Mouse (Mus musculus) neural tube, embryonic 12.5 days (tissue): ENCODE data around the gene Espn. TPM values are rescaled to one million over a fixed set of nuclear protein-coding genes. Genes with fewer than 3 reads are reported as not detected.
A peak's percentile ranks its signal among the peaks of the same experiment; 100 is the strongest.

Experiments used
- ATAC-seq: fragments of 200-750 bp; cut with Nextera tagmentation; 2 replicates; pipeline ENCODE4 v1.8.0; 2017; ENCODE audit warnings: low read depth, mild to moderate bottlenecking, moderate TSS enrichment, moderate library complexity; ENCODE audit not compliant: low FRiP score
- H3K27ac ChIP-seq: fragments of 300-500 bp; sonication (generic); 2 replicates; pipeline ENCODE4 v1.5.1; 2016
- H3K27me3 ChIP-seq: fragments of 300-500 bp; sonication (generic); replicated peaks from 2 replicates; pipeline ENCODE4 v1.6.1; 2016; ENCODE audit warnings: mild to moderate bottlenecking
- H3K36me3 ChIP-seq: fragments of 300-500 bp; sonication (generic); 2 replicates; pipeline ENCODE4 v1.6.1; 2016; ENCODE audit warnings: mild to moderate bottlenecking
- H3K4me1 ChIP-seq: fragments of 300-500 bp; sonication (generic); 2 replicates; pipeline ENCODE4 v1.6.1; 2016
- H3K4me2 ChIP-seq: fragments of 300-500 bp; sonication (generic); replicated peaks from 2 replicates; pipeline ENCODE4 v1.6.1; 2016; ENCODE audit warnings: mild to moderate bottlenecking
- H3K4me3 ChIP-seq: fragments of 300-500 bp; sonication (generic); 2 replicates; pipeline ENCODE4 v1.5.1; 2016
- H3K9ac ChIP-seq: fragments of 300-500 bp; sonication (generic); 2 replicates; pipeline ENCODE4 v1.6.1; 2016; ENCODE audit warnings: mild to moderate bottlenecking
- H3K9me3 ChIP-seq: fragments of 300-500 bp; sonication (generic); 2 replicates; pipeline ENCODE4 v1.6.1; 2016; ENCODE audit warnings: mild to moderate bottlenecking
- WGBS: fragments of 180-500 bp; shearing (Covaris S2); methylation state at CpG from one replicate; pipeline ENCODE4 v1.1.7; 2016; 5-methylcytosine and 5-hydroxymethylcytosine counted together
- polyA plus RNA-seq: library from polyadenylated mRNA; unstranded; fragments of >200 nt; fragmentation: Nextera tagmentation; extraction: Ambion mirVana; gene quantifications from 2 replicates; pipeline ENCODE4 v1.2.1, GENCODE M21; 2016

Espn gene
- polyA plus RNA-seq, 1 experiment from 2014 or later: 0.32 TPM

GRCm38 (mm10) chr4:152177174-152177536 lies 25.0 kb upstream of the Espn start:
- WGBS: 73% methylated on average over 6 of the region's 6 CpGs
- Histone ChIP-seq H3K4me2 (peak overlapping the region; percentile 96), H3K4me1 (peaks cover 29% of the 10 kb centered on the region), H3K9me3 (no peaks in the 10 kb centered on the region), H3K36me3 (no peaks in the 10 kb centered on the region), H3K27me3 (peaks cover 20% of the 10 kb centered on the region; the same call in 1 of the 2 replicates), H3K27ac (no peak overlapping the region), H3K9ac (peak overlapping the region; percentile 85), H3K4me3 (peak overlapping the region; percentile 68)
- no peak for ATAC-seq

GRCm38 (mm10) chr4:152176638-152177037 lies 24.5 kb upstream of the Espn start:
- 79% methylated on average over 3 of the region's 3 CpGs for WGBS
- no peaks in the 10 kb centered on the region for H3K9me3 ChIP-seq
- no peaks in the 10 kb centered on the region for H3K36me3 ChIP-seq
- H3K9ac ChIP-seq: no peak overlapping the region
- peaks cover 20% of the 10 kb centered on the region; the same call in 1 of the 2 replicates for H3K27me3 ChIP-seq
- no peak overlapping the region for H3K4me2 ChIP-seq
- H3K4me1 ChIP-seq: peaks cover 29% of the 10 kb centered on the region
- no peak overlapping the region for H3K4me3 ChIP-seq
- no peak overlapping the region for H3K27ac ChIP-seq
- ATAC-seq: no peak

- H3K9ac ChIP-seq: no peak overlapping the region
- 87% methylated on average over 9 of the region's 9 CpGs for WGBS
- H3K36me3 ChIP-seq: no peaks in the 10 kb centered on the region
- ATAC-seq: no peak
- peaks cover 13% of the 10 kb centered on the region for H3K4me1 ChIP-seq
- H3K27ac ChIP-seq: no peak overlapping the region
- no peak overlapping the region for H3K4me3 ChIP-seq
- H3K27me3 ChIP-seq: peaks cover 15% of the 10 kb centered on the region
- no peak overlapping the region for H3K4me2 ChIP-seq
- H3K9me3 ChIP-seq: no peaks in the 10 kb centered on the region
Observed at GRCm38 (mm10) chr4:152173956-152174355, 21.8 kb upstream of the Espn start.

- H3K36me3 ChIP-seq: no peaks in the 10 kb centered on the region
- H3K4me1 ChIP-seq: peaks cover 7% of the 10 kb centered on the region; the same call in 1 of the 2 replicates
- H3K4me3 ChIP-seq: no peak overlapping the region
- no peak overlapping the region for H3K27ac ChIP-seq
- H3K27me3 ChIP-seq: peaks cover 15% of the 10 kb centered on the region
- H3K9me3 ChIP-seq: no peaks in the 10 kb centered on the region
- WGBS: 1% methylated on average over 5 of the region's 5 CpGs
- ATAC-seq: no peak
- H3K9ac ChIP-seq: no peak overlapping the region
- H3K4me2 ChIP-seq: no peak overlapping the region
Observed at GRCm38 (mm10) chr4:152173041-152173440, 20.9 kb upstream of the Espn start.

- H3K4me3 ChIP-seq: no peak overlapping the region
- no peak overlapping the region for H3K4me2 ChIP-seq
- no peaks in the 10 kb centered on the region for H3K4me1 ChIP-seq
- no peak overlapping the region for H3K9ac ChIP-seq
- ATAC-seq: no peak
- no peaks in the 10 kb centered on the region for H3K9me3 ChIP-seq
- no peak overlapping the region for H3K27ac ChIP-seq
- H3K27me3 ChIP-seq: peaks cover 11% of the 10 kb centered on the region
- H3K36me3 ChIP-seq: no peaks in the 10 kb centered on the region
- WGBS: 85% methylated on average over 6 of the region's 6 CpGs
Observed at GRCm38 (mm10) chr4:152171543-152171942, 19.4 kb upstream of the Espn start.

- H3K4me2 ChIP-seq: no peak overlapping the region
- H3K27ac ChIP-seq: no peak overlapping the region
- H3K4me3 ChIP-seq: no peak overlapping the region
- H3K9me3 ChIP-seq: no peaks in the 10 kb centered on the region
- no peaks in the 10 kb centered on the region; the same call in 1 of the 2 replicates for H3K4me1 ChIP-seq
- H3K27me3 ChIP-seq: peaks cover 8% of the 10 kb centered on the region
- no peaks in the 10 kb centered on the region for H3K36me3 ChIP-seq
- no peak overlapping the region for H3K9ac ChIP-seq
- WGBS: 87% methylated on average over 10 of the region's 10 CpGs
- ATAC-seq: no peak
Observed at GRCm38 (mm10) chr4:152170286-152170685, 18.1 kb upstream of the Espn start.

GRCm38 (mm10) chr4:152169103-152169502 lies 16.9 kb upstream of the Espn start:
- Histone ChIP-seq H3K36me3 (no peaks in the 10 kb centered on the region), H3K4me2 (no peak overlapping the region), H3K4me1 (no peaks in the 10 kb centered on the region; the same call in 1 of the 2 replicates), H3K4me3 (no peak overlapping the region), H3K9ac (no peak overlapping the region), H3K27ac (no peak overlapping the region), H3K9me3 (no peaks in the 10 kb centered on the region), H3K27me3 (no peaks in the 10 kb centered on the region; the same call in 1 of the 2 replicates)
- ATAC-seq: no peak
- WGBS: 88% methylated on average over 7 of the region's 7 CpGs

- Histone ChIP-seq H3K9ac (no peak overlapping the region), H3K9me3 (no peaks in the 10 kb centered on the region), H3K4me2 (no peak overlapping the region), H3K4me3 (no peak overlapping the region), H3K4me1 (no peaks in the 10 kb centered on the region; the same call in 1 of the 2 replicates), H3K27ac (no peak overlapping the region), H3K27me3 (peaks cover 1% of the 10 kb centered on the region), H3K36me3 (no peaks in the 10 kb centered on the region)
- ATAC-seq: no peak
- 67% methylated on average over 8 of the region's 8 CpGs for WGBS
Observed at GRCm38 (mm10) chr4:152168052-152168451, 15.9 kb upstream of the Espn start.

- H3K27me3 ChIP-seq: peaks cover 29% of the 10 kb centered on the region
- no peaks in the 10 kb centered on the region for H3K36me3 ChIP-seq
- H3K9ac ChIP-seq: no peak overlapping the region
- H3K4me3 ChIP-seq: no peak overlapping the region
- H3K9me3 ChIP-seq: no peaks in the 10 kb centered on the region
- ATAC-seq: no peak
- 21% methylated on average over 22 of the region's 22 CpGs for WGBS
- no peak overlapping the region for H3K4me2 ChIP-seq
- H3K4me1 ChIP-seq: no peaks in the 10 kb centered on the region; the same call in 1 of the 2 replicates
- no peak overlapping the region for H3K27ac ChIP-seq
Observed at GRCm38 (mm10) chr4:152165036-152165931, 13.1 kb upstream of the Espn start.

GRCm38 (mm10) chr4:152162748-152163147 lies 10.6 kb upstream of the Espn start:
- no peak overlapping the region for H3K4me3 ChIP-seq
- 92% methylated on average over 2 of the region's 2 CpGs for WGBS
- no peak for ATAC-seq
- no peaks in the 10 kb centered on the region for H3K36me3 ChIP-seq
- H3K9ac ChIP-seq: no peak overlapping the region
- H3K4me2 ChIP-seq: no peak overlapping the region
- H3K27me3 ChIP-seq: peaks cover 54% of the 10 kb centered on the region
- H3K27ac ChIP-seq: no peak overlapping the region
- peaks cover 12% of the 10 kb centered on the region for H3K4me1 ChIP-seq
- H3K9me3 ChIP-seq: no peaks in the 10 kb centered on the region

GRCm38 (mm10) chr4:152161601-152162000 lies 9.4 kb upstream of the Espn start:
- no peak overlapping the region for H3K27ac ChIP-seq
- no peaks in the 10 kb centered on the region for H3K9me3 ChIP-seq
- no peaks in the 10 kb centered on the region for H3K36me3 ChIP-seq
- H3K4me2 ChIP-seq: no peak overlapping the region
- H3K4me3 ChIP-seq: no peak overlapping the region
- H3K9ac ChIP-seq: no peak overlapping the region
- peaks cover 12% of the 10 kb centered on the region for H3K4me1 ChIP-seq
- 63% methylated on average over 6 of the region's 6 CpGs for WGBS
- no peak for ATAC-seq
- H3K27me3 ChIP-seq: peaks cover 61% of the 10 kb centered on the region

GRCm38 (mm10) chr4:152160748-152161147 lies 8.6 kb upstream of the Espn start:
- Histone ChIP-seq H3K4me3 (no peak overlapping the region), H3K9ac (no peak overlapping the region), H3K27ac (no peak overlapping the region), H3K4me2 (no peak overlapping the region), H3K4me1 (peaks cover 12% of the 10 kb centered on the region), H3K9me3 (no peaks in the 10 kb centered on the region), H3K36me3 (no peaks in the 10 kb centered on the region), H3K27me3 (peaks cover 65% of the 10 kb centered on the region)
- WGBS: 35% methylated on average over 4 of the region's 4 CpGs
- ATAC-seq: no peak
